Mouse (Mus musculus) spleen, postnatal 14 days (tissue): ENCODE data around the gene Syngap1.

Source experiments
- DNase-seq, 2 experiments: peaks; one replicate each; pipeline ENCODE4 v3.0.0; 2021 to 2022; ENCODE audit warnings: low spot score in 2 of 2

Gene Syngap1

DNA sequence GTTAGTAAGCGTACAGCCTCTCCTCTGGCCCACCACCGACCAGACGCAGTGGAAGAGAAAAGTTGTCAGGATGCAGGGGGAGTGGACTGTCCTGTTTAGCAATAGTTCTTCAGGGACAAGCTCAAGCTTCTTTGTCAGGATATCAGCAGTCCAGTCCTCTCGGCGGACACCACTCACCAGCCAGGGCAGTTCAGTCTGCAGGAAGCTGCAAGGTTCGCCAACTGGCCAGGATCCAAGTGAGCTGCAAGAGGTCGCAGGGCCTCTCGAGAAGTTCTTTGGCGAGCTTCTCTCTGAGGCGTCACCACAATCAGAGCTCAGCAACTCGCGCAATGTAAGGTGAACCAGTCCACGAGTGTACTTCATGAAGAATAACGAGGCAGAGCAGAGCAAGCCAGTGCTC, 53.4 kb downstream of the Syngap1 start:
- peak in 1 of 2 experiments; percentile 24 for DNase-seq

DNA sequence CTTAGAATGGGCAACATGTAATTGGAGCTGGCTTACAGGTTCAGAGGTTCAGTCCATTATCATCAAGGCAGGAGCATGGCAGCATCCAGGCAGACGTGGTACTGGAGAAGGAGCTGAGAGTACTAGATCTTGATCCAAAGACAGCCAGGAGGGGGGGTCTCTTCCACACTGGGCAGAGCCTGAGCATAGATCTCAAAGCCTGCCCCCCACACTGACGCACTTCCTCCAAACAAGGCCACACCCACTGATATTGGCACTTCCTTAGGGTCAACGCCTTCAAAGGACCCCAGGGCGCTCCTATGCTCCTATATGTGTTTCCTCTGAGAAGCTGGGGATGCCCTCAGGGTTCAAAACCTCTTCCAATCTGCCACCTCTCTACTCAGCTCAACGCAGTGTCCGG, 54.0 kb downstream of the Syngap1 start:
- no peak for DNase-seq

- DNase-seq: no peak
Observed at GRCm38 (mm10) chr17:26995562-26995961, 54.5 kb downstream of the Syngap1 start.

DNA sequence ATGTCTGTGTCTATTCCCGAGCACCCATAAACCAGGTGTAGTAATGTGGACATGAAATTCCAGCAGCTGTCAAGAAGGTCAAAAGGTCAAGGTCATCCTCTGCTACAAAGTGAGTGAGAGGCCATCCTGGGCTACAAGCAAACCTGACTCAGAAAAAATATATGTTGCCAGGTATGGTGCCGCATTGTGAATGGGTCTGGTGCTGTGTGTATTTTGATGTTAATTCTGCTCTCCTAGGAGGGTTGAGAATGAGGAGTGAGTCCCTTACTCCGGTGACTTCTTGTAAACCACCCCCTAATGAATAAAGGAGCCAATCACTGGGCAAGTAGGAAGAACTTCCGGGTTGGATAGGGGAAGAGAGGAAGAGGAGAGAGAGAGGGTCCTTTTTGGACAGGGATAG, 56.6 kb downstream of the Syngap1 start:
- DNase-seq: no peak

DNA sequence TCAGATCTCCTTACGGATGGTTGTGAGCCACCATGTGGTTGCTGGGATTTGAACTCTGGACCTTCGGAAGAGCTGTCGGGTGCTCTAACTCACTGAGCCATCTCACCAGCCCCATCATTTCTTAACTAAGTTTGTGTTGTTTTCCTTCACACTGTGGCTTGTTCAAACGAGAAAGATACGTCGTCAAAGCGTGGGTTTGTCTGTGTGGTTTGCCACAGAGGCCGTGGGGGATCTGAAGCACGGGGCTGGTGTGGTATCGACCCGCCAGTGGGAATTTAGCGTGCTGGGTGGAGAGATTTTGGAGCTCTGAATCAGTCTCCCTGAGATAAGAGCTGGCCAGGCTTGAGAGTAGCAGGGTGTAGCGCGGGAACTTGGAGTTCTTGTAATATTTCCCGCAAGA, 57.2 kb downstream of the Syngap1 start:
- DNase-seq: no peak

DNA sequence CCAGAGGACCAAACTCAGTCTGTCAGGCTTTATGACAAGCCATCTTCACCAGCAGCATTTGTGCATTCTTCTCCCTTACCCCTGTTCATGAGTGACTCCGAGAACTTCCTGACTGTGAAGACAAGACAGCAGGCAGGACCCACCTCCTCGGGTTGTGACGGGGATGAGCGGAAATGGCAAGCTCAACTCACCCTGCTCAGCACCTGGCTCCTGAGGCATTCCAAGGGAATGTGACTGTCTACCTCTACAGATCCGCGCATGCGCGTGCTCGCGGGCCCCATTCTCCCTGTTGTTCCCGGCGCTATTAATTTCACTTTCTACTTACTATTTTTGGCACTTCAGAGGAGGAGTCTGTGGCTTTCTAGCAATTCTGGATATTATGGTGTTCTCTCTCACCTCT, 58.9 kb downstream of the Syngap1 start:
- no peak for DNase-seq

GRCm38 (mm10) chr17:27001151-27001550, 60.1 kb downstream of the Syngap1 start:
- DNase-seq: peak in 1 of 2 experiments; percentile 59

- peak in 1 of 2 experiments; percentile 46 for DNase-seq
Observed at GRCm38 (mm10) chr17:27001889-27002288, 60.8 kb downstream of the Syngap1 start.

GRCm38 (mm10) chr17:27004431-27004830, 63.4 kb downstream of the Syngap1 start:
- DNase-seq: peak; percentile 51 to 68

- no peak for DNase-seq
Observed at GRCm38 (mm10) chr17:27004903-27005485, 63.9 kb downstream of the Syngap1 start.

DNA sequence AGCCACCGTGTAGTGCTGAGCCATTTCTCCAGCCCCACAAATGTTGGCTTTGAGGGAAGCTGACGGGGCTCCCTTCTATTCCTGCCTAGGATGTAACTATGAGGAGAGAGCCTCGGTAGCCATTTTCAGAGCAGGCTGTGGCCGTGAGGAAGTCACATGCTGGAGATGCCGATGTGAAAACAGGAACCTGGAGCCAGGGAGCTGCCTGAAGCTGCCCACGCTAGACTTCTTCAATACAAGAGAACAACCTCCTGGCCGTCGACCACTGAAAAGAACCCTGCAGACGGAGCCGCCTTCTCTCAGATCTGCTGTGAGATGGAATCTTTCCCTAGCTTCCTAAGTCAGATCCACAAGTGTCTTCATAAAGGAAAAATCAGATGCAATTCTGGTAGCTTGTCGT, 64.6 kb downstream of the Syngap1 start:
- DNase-seq: no peak

DNA sequence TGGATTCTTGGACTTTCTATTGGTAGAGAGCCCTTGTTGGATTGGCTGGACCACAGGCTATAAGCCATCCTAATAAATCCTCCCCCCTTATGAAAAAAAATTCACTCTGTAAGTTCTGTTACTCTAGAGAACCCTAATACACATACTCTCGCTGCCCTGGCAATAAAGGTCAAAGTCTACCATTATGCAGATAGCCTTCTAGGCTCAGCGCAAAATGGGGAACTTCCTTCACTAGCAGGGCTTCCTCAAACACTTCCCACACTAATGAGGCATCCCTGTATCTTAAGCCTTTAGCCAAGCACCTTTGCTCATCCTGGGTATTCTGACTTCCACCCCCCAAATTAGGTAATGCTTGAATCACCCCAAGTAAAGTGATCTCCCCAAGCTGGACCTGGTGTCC, 67.2 kb downstream of the Syngap1 start:
- DNase-seq: no peak

GRCm38 (mm10) chr17:27011167-27011566, 70.1 kb downstream of the Syngap1 start:
- DNase-seq: no peak

DNA sequence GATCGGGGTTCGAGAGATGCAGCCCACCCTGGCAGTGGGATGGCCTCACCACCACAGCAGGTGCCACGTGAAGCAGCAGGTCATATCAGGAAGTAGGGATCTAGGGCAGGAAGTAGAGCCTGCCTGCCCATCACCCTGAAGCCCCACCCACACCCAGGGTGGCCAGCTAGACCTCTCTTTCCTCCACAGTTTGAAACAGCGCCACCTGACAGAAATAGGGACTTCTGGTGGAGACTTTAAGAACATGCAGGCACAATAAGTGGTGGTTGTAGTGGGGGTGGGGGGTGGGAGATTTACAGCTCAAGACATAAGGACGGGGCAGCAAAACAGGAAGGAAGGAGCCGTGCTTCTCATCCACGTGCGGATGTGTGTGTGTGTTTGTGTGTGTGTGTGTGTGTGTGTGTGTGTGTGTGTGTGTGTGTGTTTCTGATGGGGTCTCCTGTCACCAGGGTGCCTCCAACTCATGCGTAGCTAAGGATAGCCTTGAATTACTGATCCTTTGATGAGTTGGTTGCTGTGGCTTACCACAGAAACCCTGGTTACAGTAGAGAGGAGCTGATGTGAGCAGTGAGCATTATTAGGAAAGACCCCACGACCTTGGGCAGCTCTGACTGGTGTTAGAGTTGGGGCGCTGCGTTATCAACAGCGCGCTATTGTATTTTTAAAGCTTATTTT, 71.1 kb downstream of the Syngap1 start:
- DNase-seq: peak; percentile 37 to 44

DNA sequence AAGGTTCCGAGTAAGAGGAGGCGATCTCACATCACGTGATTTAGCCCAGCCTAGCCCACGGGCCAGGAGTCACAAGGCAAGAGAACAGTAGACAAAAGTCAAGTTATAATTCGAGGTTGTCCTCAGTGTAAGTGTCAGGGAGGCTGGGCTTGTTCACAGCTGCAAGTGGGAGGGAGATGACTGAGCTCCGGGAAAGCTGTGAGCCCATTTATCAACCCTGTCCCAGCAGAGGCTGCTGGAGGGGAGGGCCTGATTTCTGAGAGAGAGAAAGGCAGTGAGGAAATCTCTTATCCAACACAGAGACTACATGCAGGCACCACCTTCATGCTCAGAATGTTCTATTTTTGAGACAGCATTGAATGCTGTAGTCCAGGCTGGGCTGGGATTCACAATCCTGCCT, 71.9 kb downstream of the Syngap1 start:
- no peak for DNase-seq

DNA sequence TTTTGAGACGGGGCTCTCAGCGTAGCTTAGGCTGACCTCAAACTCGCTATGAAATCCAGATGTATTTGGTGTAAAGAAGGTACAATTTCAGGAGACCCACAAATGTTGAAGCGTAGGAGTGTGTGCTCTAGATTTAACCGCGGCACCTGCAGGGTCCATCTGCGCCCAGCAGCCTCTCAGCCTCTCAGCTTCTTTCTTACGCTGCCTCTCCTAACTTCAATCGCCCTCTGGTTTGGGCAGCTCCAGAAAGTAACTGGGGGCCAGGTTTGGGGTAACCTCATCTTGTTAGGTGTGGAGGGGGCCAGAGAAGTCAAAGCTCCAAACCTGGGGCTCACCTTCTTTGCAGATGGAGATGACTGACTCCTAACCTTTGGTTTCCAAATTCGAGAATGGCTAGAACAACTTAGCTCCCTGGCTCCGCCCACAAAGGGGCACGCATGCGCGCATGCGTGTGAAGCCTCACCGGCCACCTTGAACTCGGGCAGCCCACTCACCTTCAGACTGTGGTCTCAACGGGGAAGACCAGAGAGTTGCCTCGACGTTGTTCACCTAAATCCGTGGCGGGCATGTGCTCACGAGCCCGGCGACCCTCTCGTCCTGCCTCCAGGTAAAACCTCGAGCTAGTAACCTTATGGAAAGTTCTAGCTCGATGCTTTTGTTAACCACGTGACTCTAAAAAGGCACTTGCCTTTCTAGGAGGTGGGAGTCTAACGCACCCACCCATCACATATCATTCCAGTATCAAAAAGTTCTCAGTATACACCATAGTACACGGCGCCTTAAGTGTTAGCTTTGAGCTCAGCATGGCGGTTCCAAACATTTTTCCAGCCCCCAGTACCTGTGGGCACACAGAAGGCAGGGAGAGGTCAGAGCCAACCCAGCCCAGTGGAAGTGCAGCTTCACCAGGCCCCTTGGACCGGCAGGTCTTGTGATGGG, 76.8 kb downstream of the Syngap1 start:
- peak; percentile 77 to 84 for DNase-seq

GRCm38 (mm10) chr17:27018555-27019196, 77.6 kb downstream of the Syngap1 start:
- no peak for DNase-seq

DNA sequence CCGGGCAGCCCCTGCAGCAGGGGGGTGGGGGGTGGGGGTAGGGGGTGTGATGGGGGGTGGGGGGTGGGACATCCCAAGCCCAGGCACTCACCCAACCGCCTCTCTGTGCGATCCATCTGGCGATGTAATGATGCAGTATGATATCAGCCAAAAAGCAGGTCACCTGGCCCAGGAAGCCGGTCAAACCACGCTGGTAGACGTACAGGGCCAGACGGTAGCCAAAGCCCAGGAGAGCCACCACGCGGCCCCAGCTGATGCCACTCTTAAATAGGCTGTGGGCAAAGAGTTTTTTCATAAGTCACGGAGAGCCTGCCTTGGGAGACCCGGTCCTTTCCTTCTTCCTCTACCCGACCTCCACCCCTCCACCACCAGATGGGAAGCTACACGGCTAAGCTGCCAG, 80.0 kb downstream of the Syngap1 start:
- DNase-seq: no peak

DNA sequence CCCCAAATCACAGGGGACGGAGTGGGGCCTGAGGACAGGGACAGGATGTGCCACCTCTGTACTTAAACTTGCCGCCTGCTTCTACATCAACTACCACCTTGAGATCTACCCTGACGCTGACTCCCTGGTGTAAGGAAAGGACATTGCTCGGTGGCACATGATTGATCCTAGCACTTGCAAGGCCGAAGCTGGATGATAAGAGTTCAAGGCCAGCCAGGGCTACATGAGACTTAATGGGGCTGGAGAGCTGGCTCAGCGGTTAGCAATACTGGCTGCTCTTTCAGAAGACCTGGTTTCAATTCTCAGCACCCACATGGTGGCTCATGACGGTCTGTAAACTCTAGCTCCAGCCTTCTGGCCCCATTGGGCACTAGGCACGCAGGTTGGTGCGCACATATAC, 80.7 kb downstream of the Syngap1 start:
- no peak for DNase-seq
